Mouse (Mus musculus) limb, embryonic 10.5 days (tissue): ENCODE data around the gene Ntrk2. TPM values are rescaled to one million over a fixed set of nuclear protein-coding genes. Genes with fewer than 3 reads are reported as not detected.

Experiments
- DNase-seq: peaks from one replicate; pipeline ENCODE4 v3.0.0-alpha.2; 2017; ENCODE audit warnings: low spot score
- H3K27ac ChIP-seq: fragments of 300-500 bp; sonication (generic); 2 replicates; pipeline ENCODE4 v1.5.1; 2016; ENCODE audit warnings: mild to moderate bottlenecking
- H3K27me3 ChIP-seq: fragments of 300-500 bp; sonication (generic); 2 replicates; pipeline ENCODE4 v1.6.1; 2016; ENCODE audit warnings: low read depth, mild to moderate bottlenecking; ENCODE audit not compliant: poor library complexity, severe bottlenecking
- H3K36me3 ChIP-seq: fragments of 300-500 bp; sonication (generic); 2 replicates; pipeline ENCODE4 v1.6.1; 2016; ENCODE audit warnings: mild to moderate bottlenecking, moderate library complexity
- H3K4me1 ChIP-seq: fragments of 300-500 bp; sonication (generic); 2 replicates; pipeline ENCODE4 v1.6.1; 2016
- H3K4me3 ChIP-seq: fragments of 300-500 bp; sonication (generic); 2 replicates; pipeline ENCODE4 v1.5.1; 2016; ENCODE audit warnings: mild to moderate bottlenecking, moderate library complexity
- H3K9me3 ChIP-seq: fragments of 300-500 bp; sonication (generic); replicated peaks from 2 replicates; pipeline ENCODE4 v1.6.1; 2016; ENCODE audit warnings: mild to moderate bottlenecking
- WGBS: fragments of 180-500 bp; shearing (Covaris S2); methylation state at CpG from one replicate; pipeline ENCODE4 v1.1.7; 2016; 5-methylcytosine and 5-hydroxymethylcytosine counted together
- polyA plus RNA-seq: library from polyadenylated mRNA; unstranded; fragments of >200 nt; fragmentation: Nextera tagmentation; extraction: Ambion mirVana; gene quantifications from 2 replicates; pipeline ENCODE4 v1.2.1, GENCODE M21; 2016

The Ntrk2 gene
- polyA plus RNA-seq, 1 experiment from 2014 or later: 5.7 TPM

- Histone ChIP-seq H3K4me1 (0 out of 2 replicates have a peak, but pooled peaks cover 4% of the 10 kb centered on the region), H3K4me3 (no peak overlapping the region), H3K36me3 (no peaks in the 10 kb centered on the region), H3K9me3 (no peaks in the 10 kb centered on the region), H3K27ac (no peak overlapping the region), H3K27me3 (no peaks in the 10 kb centered on the region)
- WGBS: 66% methylated on average over 21 of the region's 21 CpGs
- DNase-seq: peak; percentile 35
Observed at GRCm38 (mm10) chr13:59145677-59146555, 339.5 kb downstream of the Ntrk2 start.

GRCm38 (mm10) chr13:59146616-59147015 is 340.2 kb downstream of the Ntrk2 start:
- 95% methylated on average over 7 of the region's 7 CpGs for WGBS
- H3K9me3 ChIP-seq: no peaks in the 10 kb centered on the region
- H3K4me3 ChIP-seq: no peak overlapping the region
- 0 out of 2 replicates have a peak, but pooled peaks cover 4% of the 10 kb centered on the region for H3K4me1 ChIP-seq
- no peaks in the 10 kb centered on the region for H3K36me3 ChIP-seq
- no peak overlapping the region for H3K27ac ChIP-seq
- DNase-seq: no peak
- no peaks in the 10 kb centered on the region for H3K27me3 ChIP-seq

GRCm38 (mm10) chr13:59147976-59148375 is 341.6 kb downstream of the Ntrk2 start:
- Histone ChIP-seq H3K4me3 (no peak overlapping the region), H3K4me1 (0 out of 2 replicates have a peak, but pooled peaks cover 4% of the 10 kb centered on the region), H3K27me3 (no peaks in the 10 kb centered on the region), H3K9me3 (no peaks in the 10 kb centered on the region), H3K36me3 (no peaks in the 10 kb centered on the region), H3K27ac (no peak overlapping the region)
- no peak for DNase-seq
- 88% methylated on average over 4 of the region's 4 CpGs for WGBS

- Histone ChIP-seq H3K4me1 (0 out of 2 replicates have a peak, but pooled peaks cover 4% of the 10 kb centered on the region), H3K27ac (no peak overlapping the region), H3K4me3 (no peak overlapping the region), H3K9me3 (no peaks in the 10 kb centered on the region), H3K27me3 (no peaks in the 10 kb centered on the region), H3K36me3 (no peaks in the 10 kb centered on the region)
- DNase-seq: no peak
- WGBS: 91% methylated on average over 10 of the region's 10 CpGs
Observed at GRCm38 (mm10) chr13:59148793-59149192, 342.4 kb downstream of the Ntrk2 start.

- Histone ChIP-seq H3K9me3 (no peaks in the 10 kb centered on the region), H3K4me1 (no peaks in the 10 kb centered on the region), H3K27me3 (no peaks in the 10 kb centered on the region), H3K36me3 (no peaks in the 10 kb centered on the region), H3K27ac (no peak overlapping the region), H3K4me3 (no peak overlapping the region)
- 88% methylated on average over 8 of the region's 8 CpGs for WGBS
- no peak for DNase-seq
Observed at GRCm38 (mm10) chr13:59164015-59164414, 357.6 kb downstream of the Ntrk2 start.

GRCm38 (mm10) chr13:59173840-59174239 is 367.5 kb downstream of the Ntrk2 start:
- no peak for DNase-seq
- Histone ChIP-seq H3K27me3 (no peaks in the 10 kb centered on the region), H3K4me3 (no peak overlapping the region), H3K36me3 (no peaks in the 10 kb centered on the region), H3K4me1 (peaks cover 18% of the 10 kb centered on the region), H3K9me3 (no peaks in the 10 kb centered on the region), H3K27ac (no peak overlapping the region)
- WGBS: 82% methylated on average over 8 of the region's 8 CpGs

- Histone ChIP-seq H3K36me3 (no peaks in the 10 kb centered on the region), H3K27me3 (no peaks in the 10 kb centered on the region), H3K9me3 (no peaks in the 10 kb centered on the region), H3K27ac (peak overlapping the region; percentile 75; the same call in 1 of the 2 replicates), H3K4me3 (no peak overlapping the region), H3K4me1 (peaks cover 18% of the 10 kb centered on the region)
- DNase-seq: no peak
- WGBS: 88% methylated on average over 3 of the region's 3 CpGs
Observed at GRCm38 (mm10) chr13:59176021-59176420, 369.7 kb downstream of the Ntrk2 start.

- 77% methylated on average over 9 of the region's 9 CpGs for WGBS
Observed at GRCm38 (mm10) chr13:59176485-59176884, 370.1 kb downstream of the Ntrk2 start.

GRCm38 (mm10) chr13:59177003-59177402 is 370.6 kb downstream of the Ntrk2 start:
- H3K4me1 ChIP-seq: peaks cover 18% of the 10 kb centered on the region
- no peaks in the 10 kb centered on the region for H3K36me3 ChIP-seq
- peak; percentile 43 for DNase-seq
- H3K4me3 ChIP-seq: no peak overlapping the region
- peak overlapping the region; percentile 75 for H3K27ac ChIP-seq
- no peaks in the 10 kb centered on the region for H3K27me3 ChIP-seq
- H3K9me3 ChIP-seq: no peaks in the 10 kb centered on the region
- WGBS: 47% methylated on average over 9 of the region's 9 CpGs

More at GRCm38 (mm10) chr13:59176485-59176884, 370.1 kb downstream of the Ntrk2 start:
- no peak for DNase-seq
- Histone ChIP-seq H3K4me3 (no peak overlapping the region), H3K4me1 (peaks cover 18% of the 10 kb centered on the region), H3K9me3 (no peaks in the 10 kb centered on the region), H3K27ac (peak overlapping the region; percentile 75), H3K27me3 (no peaks in the 10 kb centered on the region), H3K36me3 (no peaks in the 10 kb centered on the region)

GRCm38 (mm10) chr13:59179986-59180385 is 373.6 kb downstream of the Ntrk2 start:
- no peaks in the 10 kb centered on the region for H3K36me3 ChIP-seq
- H3K4me1 ChIP-seq: peaks cover 18% of the 10 kb centered on the region
- H3K27ac ChIP-seq: no peak overlapping the region
- WGBS: 87% methylated on average over 4 of the region's 4 CpGs
- DNase-seq: no peak
- H3K9me3 ChIP-seq: no peaks in the 10 kb centered on the region
- no peak overlapping the region for H3K4me3 ChIP-seq
- no peaks in the 10 kb centered on the region for H3K27me3 ChIP-seq

- Histone ChIP-seq H3K27me3 (no peaks in the 10 kb centered on the region), H3K27ac (no peak overlapping the region), H3K4me3 (no peak overlapping the region), H3K9me3 (no peaks in the 10 kb centered on the region), H3K36me3 (no peaks in the 10 kb centered on the region), H3K4me1 (peaks cover 18% of the 10 kb centered on the region)
- WGBS: 92% methylated on average over 10 of the region's 10 CpGs
- DNase-seq: no peak
Observed at GRCm38 (mm10) chr13:59180781-59181180, 374.4 kb downstream of the Ntrk2 start.

- DNase-seq: no peak
- H3K27ac ChIP-seq: no peak overlapping the region
- WGBS: 81% methylated on average over 16 of the region's 16 CpGs
- no peaks in the 10 kb centered on the region for H3K9me3 ChIP-seq
- H3K4me1 ChIP-seq: peaks cover 13% of the 10 kb centered on the region
- H3K36me3 ChIP-seq: no peaks in the 10 kb centered on the region
- no peak overlapping the region for H3K4me3 ChIP-seq
- H3K27me3 ChIP-seq: no peaks in the 10 kb centered on the region
Observed at GRCm38 (mm10) chr13:59181188-59181947, 375.0 kb downstream of the Ntrk2 start.

GRCm38 (mm10) chr13:59182630-59183029 is 376.3 kb downstream of the Ntrk2 start:
- Histone ChIP-seq H3K9me3 (no peaks in the 10 kb centered on the region), H3K36me3 (no peaks in the 10 kb centered on the region), H3K4me1 (peaks cover under 1% of the 10 kb centered on the region; the same call in 1 of the 2 replicates), H3K27ac (no peak overlapping the region), H3K27me3 (no peaks in the 10 kb centered on the region), H3K4me3 (no peak overlapping the region)
- 64% methylated on average over 5 of the region's 5 CpGs for WGBS
- no peak for DNase-seq
